Mouse (Mus musculus): Measurements from ENCODE around the gene Gm21988.

Gm21988 gene

DNA sequence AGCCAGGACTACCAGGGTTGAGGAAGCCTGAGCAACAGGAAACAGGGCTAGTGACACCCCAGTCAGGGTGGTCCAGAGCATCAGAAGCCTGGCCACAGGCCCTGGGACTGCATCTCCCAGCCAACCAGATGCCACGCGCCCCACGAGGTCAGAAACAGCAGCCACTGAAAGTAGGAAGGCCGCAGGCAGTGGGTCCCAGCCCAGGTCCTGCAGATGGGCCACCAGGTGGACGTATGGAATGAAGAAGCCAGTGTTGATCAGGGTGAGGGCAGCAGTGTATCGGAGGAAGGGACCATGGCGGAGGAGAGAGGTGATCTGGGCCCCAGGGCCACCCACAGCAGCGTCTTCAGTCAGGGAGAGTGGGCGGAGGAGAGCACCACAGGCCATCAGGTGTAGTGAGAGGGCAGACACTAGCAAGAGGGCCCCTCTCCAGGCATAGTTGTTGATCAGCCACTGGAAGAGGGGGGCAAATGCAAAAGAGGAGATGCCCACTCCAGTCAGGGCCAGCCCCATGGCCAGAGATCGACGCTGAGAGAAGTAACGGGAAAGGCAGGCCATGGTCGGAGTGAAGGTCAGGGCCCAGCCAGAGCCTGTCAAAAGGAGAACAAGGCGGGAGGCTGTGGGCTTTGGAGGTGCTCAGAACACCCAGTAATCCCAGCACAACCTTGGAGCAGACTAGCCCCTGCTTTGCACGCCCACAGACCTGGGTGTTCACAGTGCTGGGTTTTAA lies 20.7 kb downstream of the Gm21988 start:
- TF ChIP-seq NANOG (IDR thresholded peaks at IDR 0.05; ENCODE audit: borderline replicate concordance, low read length) = no peak
- TF ChIP-seq POU5F1 (IDR thresholded peaks at IDR 0.05; ENCODE audit: borderline replicate concordance, low read length) = no peak
- TF ChIP-seq CTCF (conservative IDR thresholded peaks at IDR 0.05; ENCODE audit: low read length) = no peak
- H3K4me1 ChIP-seq (replicated peaks; ENCODE audit: low read depth, low read length) = peaks cover 73% of the 10 kb centered on the region
- H3K27me3 ChIP-seq (ENCODE audit: insufficient read depth, low read length) = peaks cover 69% of the 10 kb centered on the region

DNA sequence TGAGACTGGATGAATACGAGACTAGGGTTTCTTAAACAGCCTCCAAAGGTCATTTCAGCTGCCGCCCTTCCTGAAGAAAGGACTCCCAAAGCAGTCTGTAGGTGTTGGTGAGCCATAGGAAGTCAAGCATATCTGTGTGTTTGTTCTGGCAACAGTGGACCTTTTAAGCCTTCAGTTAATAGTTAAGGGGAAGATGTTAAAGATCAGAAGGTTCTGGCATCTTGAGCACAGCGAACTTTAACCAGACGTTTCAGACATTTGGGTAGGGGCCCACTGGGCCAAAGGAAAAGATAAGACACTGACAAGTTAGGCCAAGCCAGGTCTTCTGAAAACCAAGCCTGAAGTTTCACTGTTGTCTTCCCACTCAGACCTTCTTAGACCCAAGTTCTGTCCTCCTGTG lies 21.6 kb downstream of the Gm21988 start:
- H3K4me1 ChIP-seq (replicated peaks; ENCODE audit: low read depth, low read length) = peaks cover 72% of the 10 kb centered on the region
- no peak for TF ChIP-seq CTCF (conservative IDR thresholded peaks at IDR 0.05; ENCODE audit: low read length)
- no peak for TF ChIP-seq NANOG (IDR thresholded peaks at IDR 0.05; ENCODE audit: borderline replicate concordance, low read length)
- TF ChIP-seq POU5F1 (IDR thresholded peaks at IDR 0.05; ENCODE audit: borderline replicate concordance, low read length) = no peak
- H3K9me3 ChIP-seq (ENCODE audit: low read length) = no peaks in the 10 kb centered on the region

More for the DNA sequence above, 20.7 kb downstream of the Gm21988 start:
- Histone ChIP-seq H3K36me3 (ENCODE audit: insufficient read depth, low read length) (peaks cover 38% of the 10 kb centered on the region), H3K4me3 (replicated peaks; ENCODE audit: low read length) (no peak overlapping the region), H3K9me3 (ENCODE audit: low read length) (no peaks in the 10 kb centered on the region)

DNA sequence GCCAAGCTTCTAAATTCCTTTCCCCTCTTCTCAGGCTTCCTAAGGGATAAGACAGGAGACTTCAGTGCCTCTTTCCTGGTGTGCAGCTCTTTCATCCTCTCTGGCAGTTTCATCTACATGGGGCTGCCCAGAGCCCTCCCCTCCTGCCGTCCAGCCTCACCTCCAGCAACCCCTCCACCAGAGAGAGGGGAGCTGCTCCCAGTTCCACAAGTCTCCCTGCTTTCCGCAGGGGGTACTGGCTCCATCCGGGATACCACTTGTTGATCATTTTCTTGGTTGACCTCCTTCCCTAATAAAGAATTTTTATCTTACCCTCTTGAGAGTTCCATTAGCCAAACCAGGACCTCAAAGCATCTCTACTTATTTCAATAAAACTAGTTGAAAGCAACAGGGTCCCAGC lies 23.5 kb downstream of the Gm21988 start:
- peaks cover 78% of the 10 kb centered on the region for H3K27me3 ChIP-seq (ENCODE audit: insufficient read depth, low read length)
- H3K4me1 ChIP-seq (replicated peaks; ENCODE audit: low read depth, low read length) = peaks cover 56% of the 10 kb centered on the region
- no peak for TF ChIP-seq POU5F1 (IDR thresholded peaks at IDR 0.05; ENCODE audit: borderline replicate concordance, low read length)
- TF ChIP-seq CTCF (conservative IDR thresholded peaks at IDR 0.05; ENCODE audit: low read length) = no peak
- no peak for TF ChIP-seq NANOG (IDR thresholded peaks at IDR 0.05; ENCODE audit: borderline replicate concordance, low read length)
- no peaks in the 10 kb centered on the region for H3K9me3 ChIP-seq (ENCODE audit: low read length)
- peaks cover 28% of the 10 kb centered on the region for H3K36me3 ChIP-seq (ENCODE audit: insufficient read depth, low read length)
- no peak overlapping the region for H3K4me3 ChIP-seq (replicated peaks; ENCODE audit: low read length)

More for the DNA sequence above, 21.6 kb downstream of the Gm21988 start:
- Histone ChIP-seq H3K4me3 (replicated peaks; ENCODE audit: low read length) (no peak overlapping the region), H3K36me3 (ENCODE audit: insufficient read depth, low read length) (peaks cover 31% of the 10 kb centered on the region), H3K27me3 (ENCODE audit: insufficient read depth, low read length) (peaks cover 72% of the 10 kb centered on the region)

DNA sequence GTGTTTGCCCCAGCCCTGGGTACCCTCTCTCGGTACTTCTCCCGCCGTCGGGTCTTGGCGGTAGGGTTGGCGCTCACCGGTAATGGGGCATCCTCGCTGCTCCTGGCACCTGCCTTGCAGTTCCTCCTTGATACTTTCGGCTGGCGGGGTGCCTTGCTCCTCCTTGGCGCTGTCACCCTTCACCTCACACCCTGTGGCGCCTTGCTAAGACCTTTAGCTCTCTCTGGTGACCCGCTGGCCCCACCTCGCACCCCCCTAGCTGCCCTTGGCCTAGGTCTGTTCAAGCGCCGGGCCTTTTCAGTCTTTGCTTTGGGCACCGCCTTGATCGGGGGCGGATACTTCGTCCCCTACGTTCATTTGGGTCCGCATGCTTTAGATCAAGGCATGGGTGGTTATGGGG lies 24.3 kb downstream of the Gm21988 start:
- TF ChIP-seq NANOG (IDR thresholded peaks at IDR 0.05; ENCODE audit: borderline replicate concordance, low read length) (no peak), POU5F1 (IDR thresholded peaks at IDR 0.05; ENCODE audit: borderline replicate concordance, low read length) (no peak), CTCF (conservative IDR thresholded peaks at IDR 0.05; ENCODE audit: low read length) (no peak)
- Histone ChIP-seq H3K4me3 (replicated peaks; ENCODE audit: low read length) (peak overlapping the region; percentile 74), H3K36me3 (ENCODE audit: insufficient read depth, low read length) (peaks cover 28% of the 10 kb centered on the region), H3K9me3 (ENCODE audit: low read length) (no peaks in the 10 kb centered on the region), H3K27me3 (ENCODE audit: insufficient read depth, low read length) (peaks cover 78% of the 10 kb centered on the region), H3K4me1 (replicated peaks; ENCODE audit: low read depth, low read length) (peaks cover 55% of the 10 kb centered on the region)

DNA sequence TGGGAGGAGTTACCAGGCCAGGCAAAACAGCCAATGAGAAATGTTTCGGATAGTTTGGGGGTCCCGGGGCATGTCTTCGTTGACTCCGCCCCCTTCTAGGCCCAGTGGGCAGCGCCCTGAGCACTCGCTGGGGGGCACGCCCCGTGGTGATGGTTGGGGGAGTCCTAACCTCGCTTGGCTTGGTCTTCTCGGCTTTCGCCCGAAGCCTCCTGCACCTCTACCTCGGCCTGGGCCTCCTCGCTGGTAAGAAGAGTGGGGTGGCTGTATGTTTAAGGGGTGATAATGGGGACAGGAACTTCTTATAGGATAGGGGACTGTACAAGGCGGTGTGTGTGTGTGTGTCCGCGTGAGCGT lies 24.8 kb downstream of the Gm21988 start:
- Histone ChIP-seq H3K9me3 (ENCODE audit: low read length) (no peaks in the 10 kb centered on the region), H3K27me3 (ENCODE audit: insufficient read depth, low read length) (peaks cover 74% of the 10 kb centered on the region), H3K4me3 (replicated peaks; ENCODE audit: low read length) (peak overlapping the region; percentile 74), H3K36me3 (ENCODE audit: insufficient read depth, low read length) (peaks cover 28% of the 10 kb centered on the region), H3K4me1 (replicated peaks; ENCODE audit: low read depth, low read length) (peaks cover 51% of the 10 kb centered on the region)
- TF ChIP-seq NANOG (IDR thresholded peaks at IDR 0.05; ENCODE audit: borderline replicate concordance, low read length) (no peak), POU5F1 (IDR thresholded peaks at IDR 0.05; ENCODE audit: borderline replicate concordance, low read length) (no peak), CTCF (conservative IDR thresholded peaks at IDR 0.05; ENCODE audit: low read length) (no peak)

DNA sequence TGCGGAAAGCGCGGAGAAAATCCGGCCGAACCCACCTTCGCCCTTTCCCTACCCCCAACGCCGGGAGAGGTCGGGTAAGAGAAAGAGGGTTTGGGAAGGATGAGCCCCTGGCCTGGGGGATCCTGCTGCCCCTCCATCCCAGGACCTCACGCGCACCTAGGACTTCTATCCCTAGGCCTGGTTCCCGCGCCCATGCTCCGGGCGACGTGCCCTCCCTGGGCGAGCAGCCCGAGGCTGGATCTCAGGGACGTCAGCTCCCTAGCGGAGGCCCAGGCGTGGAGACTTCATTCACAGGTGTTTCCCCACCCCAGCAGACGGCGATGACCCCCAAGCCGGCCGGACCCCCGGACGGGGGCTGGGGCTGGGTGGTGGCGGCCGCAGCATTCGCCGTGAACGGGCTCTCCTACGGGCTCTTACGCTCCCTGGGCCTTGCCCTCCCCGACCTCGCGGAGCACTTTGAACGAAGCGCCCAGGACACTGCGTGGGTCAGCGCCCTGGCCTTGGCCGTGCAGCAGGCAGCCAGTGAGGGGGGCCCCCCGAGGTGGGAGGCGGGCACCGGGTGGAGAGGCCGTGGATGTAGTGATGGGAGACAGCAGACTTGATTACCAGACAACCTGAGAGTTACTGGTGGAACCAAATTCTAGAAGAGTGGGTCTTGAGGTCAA lies 25.3 kb downstream of the Gm21988 start:
- Histone ChIP-seq H3K27me3 (ENCODE audit: insufficient read depth, low read length) (peaks cover 70% of the 10 kb centered on the region), H3K36me3 (ENCODE audit: insufficient read depth, low read length) (peaks cover 28% of the 10 kb centered on the region), H3K4me3 (replicated peaks; ENCODE audit: low read length) (peak overlapping the region; percentile 74), H3K9me3 (ENCODE audit: low read length) (no peaks in the 10 kb centered on the region), H3K4me1 (replicated peaks; ENCODE audit: low read depth, low read length) (peaks cover 47% of the 10 kb centered on the region)
- no peak for TF ChIP-seq CTCF (conservative IDR thresholded peaks at IDR 0.05; ENCODE audit: low read length)
- TF ChIP-seq POU5F1 (IDR thresholded peaks at IDR 0.05; ENCODE audit: borderline replicate concordance, low read length) = no peak
- no peak for TF ChIP-seq NANOG (IDR thresholded peaks at IDR 0.05; ENCODE audit: borderline replicate concordance, low read length)

DNA sequence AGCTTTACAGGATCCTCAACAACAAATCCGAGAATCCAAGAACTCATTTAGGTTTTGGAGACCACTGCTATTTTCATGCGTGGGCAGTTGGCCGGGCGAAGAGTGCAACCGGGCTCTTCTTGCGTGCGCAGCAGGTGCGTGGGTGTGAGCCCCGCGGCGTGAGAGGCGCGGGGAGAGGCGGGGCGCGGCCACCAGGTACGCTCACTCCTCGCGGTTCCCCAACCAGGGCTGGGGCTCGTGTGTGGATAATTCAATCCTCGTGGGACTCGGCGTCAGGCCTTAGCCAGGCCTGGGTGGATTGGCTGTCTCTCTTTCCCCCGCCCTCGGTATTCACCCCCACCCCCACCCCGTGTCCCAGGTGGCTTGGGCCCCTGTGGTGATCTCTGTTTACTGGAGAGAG lies 25.9 kb downstream of the Gm21988 start:
- Histone ChIP-seq H3K9me3 (ENCODE audit: low read length) (no peaks in the 10 kb centered on the region), H3K4me3 (replicated peaks; ENCODE audit: low read length) (peak overlapping the region; percentile 74), H3K4me1 (replicated peaks; ENCODE audit: low read depth, low read length) (peaks cover 47% of the 10 kb centered on the region), H3K27me3 (ENCODE audit: insufficient read depth, low read length) (peaks cover 64% of the 10 kb centered on the region), H3K36me3 (ENCODE audit: insufficient read depth, low read length) (peaks cover 24% of the 10 kb centered on the region)
- TF ChIP-seq CTCF (conservative IDR thresholded peaks at IDR 0.05; ENCODE audit: low read length) (no peak), POU5F1 (IDR thresholded peaks at IDR 0.05; ENCODE audit: borderline replicate concordance, low read length) (no peak), NANOG (IDR thresholded peaks at IDR 0.05; ENCODE audit: borderline replicate concordance, low read length) (no peak)

DNA sequence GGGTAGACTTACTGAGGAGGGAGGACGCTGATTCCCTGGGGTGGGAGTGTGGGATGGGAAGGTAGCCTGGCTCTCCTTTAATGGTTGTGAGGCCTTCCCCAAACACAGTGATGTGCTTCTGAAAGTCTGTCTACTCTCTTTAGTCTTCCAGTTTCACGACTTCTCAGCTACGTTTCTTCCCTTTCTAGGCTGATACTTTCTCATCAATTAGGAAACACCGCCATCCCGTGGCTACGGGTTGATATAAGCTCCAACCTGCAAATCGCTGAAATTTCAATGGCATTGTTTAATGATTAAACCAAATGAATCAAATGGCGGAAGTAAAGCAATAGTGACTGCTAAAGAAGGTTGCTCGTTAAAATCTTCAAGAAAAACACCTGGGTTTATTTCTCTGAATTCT lies 26.7 kb downstream of the Gm21988 start:
- Histone ChIP-seq H3K27me3 (ENCODE audit: insufficient read depth, low read length) (peaks cover 57% of the 10 kb centered on the region), H3K4me1 (replicated peaks; ENCODE audit: low read depth, low read length) (peaks cover 49% of the 10 kb centered on the region), H3K9me3 (ENCODE audit: low read length) (no peaks in the 10 kb centered on the region), H3K36me3 (ENCODE audit: insufficient read depth, low read length) (peaks cover 15% of the 10 kb centered on the region), H3K4me3 (replicated peaks; ENCODE audit: low read length) (no peak overlapping the region)
- TF ChIP-seq CTCF (conservative IDR thresholded peaks at IDR 0.05; ENCODE audit: low read length) (peak; percentile 35), POU5F1 (IDR thresholded peaks at IDR 0.05; ENCODE audit: borderline replicate concordance, low read length) (no peak)

Measured in E14TG2a.4 (cell line).